Mouse (Mus musculus) bone marrow macrophage, adult 2 months (primary cell): ENCODE data around the gene Rad51c. TPM values are rescaled to one million over a fixed set of nuclear protein-coding genes. Genes with fewer than 3 reads are reported as not detected.
"Not testable (repeated sequence)": the region's sequence is repeated elsewhere in the genome, so short reads cannot be mapped to it uniquely, and the experiment has no call there.

Experiments
- H3K27ac ChIP-seq: 2 replicates; pipeline ENCODE4 v1.5.1; 2012; ENCODE audit warnings: low read depth, low read length; ENCODE audit not compliant: insufficient read depth
- H3K4me1 ChIP-seq: 2 replicates; pipeline ENCODE4 v1.6.1; 2012; ENCODE audit warnings: low read length; ENCODE audit not compliant: control insufficient read depth, insufficient read depth
- H3K4me3 ChIP-seq: 2 replicates; pipeline ENCODE4 v1.5.1; 2012; ENCODE audit warnings: mild to moderate bottlenecking, low read length, moderate library complexity; ENCODE audit not compliant: insufficient read depth
- CTCF ChIP-seq: IDR thresholded peaks from 2 replicates; pipeline ENCODE4 v1.5.1; 2012; ENCODE audit warnings: low read depth, mild to moderate bottlenecking, low read length, moderate library complexity
- POLR2A ChIP-seq: IDR thresholded peaks from 2 replicates; pipeline ENCODE4 v1.6.1; 2012; ENCODE audit warnings: mild to moderate bottlenecking, low read depth, low read length, borderline replicate concordance
- polyA plus RNA-seq: library from polyadenylated mRNA; stranded (reverse); fragments of >200 nt; gene quantifications from 2 replicates; pipeline ENCODE4 v1.2.4, GENCODE M21; 2012; ENCODE audit not compliant: missing spikeins, insufficient read depth, insufficient read length

Rad51c gene
- polyA plus RNA-seq, 1 experiment: 3.4 TPM

DNA sequence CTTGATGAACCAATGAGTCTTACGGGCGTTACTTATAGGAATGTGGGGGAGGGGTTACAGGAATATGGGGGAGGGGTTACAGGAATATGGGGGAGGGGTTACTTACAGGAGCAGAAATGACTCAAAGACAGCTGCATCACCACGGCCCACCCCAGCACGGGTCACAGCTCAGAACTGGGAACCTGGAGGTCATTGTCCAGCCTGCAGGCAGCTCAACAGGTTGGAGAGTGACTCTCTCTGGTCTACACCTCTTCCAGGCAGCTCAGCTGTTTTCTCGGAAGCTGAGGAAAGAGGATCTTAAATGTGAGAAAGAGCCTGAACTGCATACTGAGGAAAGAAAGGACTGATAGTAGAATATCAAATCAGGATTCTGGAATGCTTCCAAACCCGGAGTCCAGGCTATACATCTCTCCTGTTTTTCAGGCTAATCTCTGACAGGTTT is 17.0 kb upstream of the Rad51c start:
- Histone ChIP-seq H3K4me3 (peak overlapping the region; percentile 36; the same call in 1 of the 2 replicates), H3K4me1 (peaks cover 2% of the 10 kb centered on the region), H3K27ac (no peak overlapping the region)
- TF ChIP-seq CTCF (no peak), POLR2A (no peak)

DNA sequence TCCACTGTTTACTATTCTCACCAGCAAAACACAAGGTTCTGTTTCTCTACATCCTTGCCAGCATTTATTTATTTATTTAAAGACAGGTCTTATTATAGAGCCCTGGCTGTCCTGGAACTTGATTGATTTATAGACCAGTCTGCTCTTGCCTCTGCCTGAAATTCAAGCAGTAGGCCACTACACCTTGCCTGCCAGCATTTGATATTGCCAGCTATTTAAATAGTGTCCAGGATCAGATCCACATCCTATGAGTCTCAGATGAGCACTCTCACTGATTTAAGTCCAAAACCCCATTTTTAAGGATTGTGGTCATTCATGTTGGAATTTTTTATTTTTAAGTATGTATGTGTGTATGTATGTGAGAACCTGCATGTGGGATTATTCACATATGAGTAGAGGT is 16.1 kb upstream of the Rad51c start:
- Histone ChIP-seq H3K27ac (no peak overlapping the region), H3K4me1 (peaks cover 2% of the 10 kb centered on the region), H3K4me3 (no peak overlapping the region)
- TF ChIP-seq CTCF (no peak), POLR2A (no peak)

DNA sequence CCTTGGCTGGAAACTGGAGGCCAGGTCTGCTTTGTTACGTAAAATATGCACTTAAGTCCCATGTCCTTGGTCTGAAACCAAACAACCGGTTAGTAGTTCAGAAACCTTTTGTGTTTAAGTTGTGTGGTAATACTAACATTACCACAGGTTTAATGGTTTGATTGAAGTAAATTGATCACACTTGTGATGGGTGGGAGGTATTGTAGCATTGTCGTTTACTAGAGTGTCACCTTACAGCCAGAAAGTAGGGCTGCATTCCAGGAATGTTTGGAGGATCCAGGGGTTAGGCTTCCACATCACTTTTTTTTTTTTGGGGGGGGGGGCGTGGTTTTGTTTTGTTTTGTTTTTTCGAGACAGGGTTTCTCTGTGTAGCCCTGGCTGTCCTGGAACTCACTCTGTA is 11.4 kb upstream of the Rad51c start:
- H3K4me1 ChIP-seq: no peaks in the 10 kb centered on the region
- TF ChIP-seq POLR2A (no peak), CTCF (no peak)

DNA sequence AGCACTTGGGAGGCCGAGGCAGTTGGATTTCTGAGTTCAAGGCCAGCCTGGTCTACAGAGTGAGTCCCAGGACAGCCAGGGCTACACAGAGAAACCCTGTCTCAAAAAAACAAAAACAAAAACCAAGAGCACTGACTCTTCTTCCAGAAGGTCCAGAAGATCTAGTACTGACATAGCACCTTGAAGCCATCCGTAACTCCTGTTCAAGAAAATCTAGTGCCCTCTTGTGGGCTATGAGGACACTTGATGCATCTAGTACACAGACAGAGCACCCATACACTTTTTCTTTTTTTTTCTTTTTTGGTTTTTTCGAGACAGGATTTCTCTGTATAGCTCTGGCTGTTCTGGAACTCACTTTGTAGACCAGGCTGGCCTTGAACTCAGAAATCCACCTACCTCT is 8.7 kb upstream of the Rad51c start:
- not testable (repeated sequence) for H3K4me3 ChIP-seq, H3K4me1 ChIP-seq, H3K27ac ChIP-seq

More for the DNA sequence above, 11.4 kb upstream of the Rad51c start:
- H3K4me3 ChIP-seq: no peak overlapping the region
- H3K27ac ChIP-seq: no peak overlapping the region

DNA sequence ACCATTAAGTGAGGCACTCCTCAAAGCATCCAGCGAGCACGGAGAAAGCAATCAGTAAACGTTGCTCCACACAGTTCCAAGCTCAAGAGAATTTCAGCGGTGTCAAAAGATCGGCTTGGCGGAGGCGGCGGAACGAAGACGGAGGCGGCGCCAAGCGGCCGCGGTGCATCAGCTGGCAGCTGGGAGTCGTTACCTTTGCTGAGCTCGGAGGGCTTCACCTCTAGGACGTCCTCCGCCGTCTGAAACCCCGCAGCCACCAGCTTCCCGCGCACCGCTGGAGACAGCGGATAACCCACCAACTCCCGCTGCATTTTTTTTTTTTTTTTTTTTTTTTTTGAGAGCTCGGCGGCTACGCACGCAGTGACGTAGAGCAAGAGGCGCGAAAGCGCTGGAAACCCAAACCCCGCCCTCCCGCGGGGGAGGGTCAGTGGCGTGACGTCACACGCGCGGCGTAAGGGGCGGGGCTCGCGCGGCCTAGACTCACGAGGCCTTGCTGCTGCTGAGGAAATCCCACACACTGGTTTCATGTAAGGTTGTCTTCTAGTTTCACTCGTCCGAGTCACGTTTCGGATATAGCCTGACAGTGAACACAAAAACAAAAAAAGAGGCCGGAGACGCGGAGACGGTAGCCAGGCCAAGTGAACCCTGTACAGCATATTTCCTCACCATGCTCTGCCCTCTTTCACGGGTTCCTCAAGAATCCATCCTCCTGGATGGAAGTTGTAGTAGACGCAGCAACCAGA is 472 bp downstream of the Rad51c start:
- peaks cover 4% of the 10 kb centered on the region for H3K4me1 ChIP-seq
- H3K4me3 ChIP-seq: peak overlapping the region; percentile 96
- H3K27ac ChIP-seq: peak overlapping the region; percentile 70
- TF ChIP-seq POLR2A (no peak), CTCF (no peak)

DNA sequence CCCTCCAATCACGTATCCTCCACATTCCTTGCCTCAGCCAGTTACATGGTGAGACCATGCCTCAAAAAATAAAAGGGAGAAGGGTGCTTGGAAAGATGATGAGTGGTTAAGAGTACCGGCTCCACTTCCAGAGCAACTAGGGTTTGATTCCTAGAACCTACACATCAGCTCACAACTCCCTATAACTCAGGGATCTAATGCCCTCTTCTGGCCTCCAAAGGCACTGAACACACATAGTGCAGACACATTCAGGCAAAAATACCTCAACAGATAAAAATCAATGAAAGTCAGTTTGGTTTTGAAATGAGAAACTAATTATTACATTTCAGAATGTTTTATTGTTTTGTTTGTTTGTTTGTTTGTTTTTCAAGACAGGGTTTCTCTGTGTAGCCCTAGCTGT is 6.4 kb downstream of the Rad51c start:
- TF ChIP-seq POLR2A: no peak
- TF ChIP-seq CTCF: no peak
- Histone ChIP-seq H3K4me3 (no peak overlapping the region), H3K27ac (no peak overlapping the region), H3K4me1 (no peaks in the 10 kb centered on the region)

DNA sequence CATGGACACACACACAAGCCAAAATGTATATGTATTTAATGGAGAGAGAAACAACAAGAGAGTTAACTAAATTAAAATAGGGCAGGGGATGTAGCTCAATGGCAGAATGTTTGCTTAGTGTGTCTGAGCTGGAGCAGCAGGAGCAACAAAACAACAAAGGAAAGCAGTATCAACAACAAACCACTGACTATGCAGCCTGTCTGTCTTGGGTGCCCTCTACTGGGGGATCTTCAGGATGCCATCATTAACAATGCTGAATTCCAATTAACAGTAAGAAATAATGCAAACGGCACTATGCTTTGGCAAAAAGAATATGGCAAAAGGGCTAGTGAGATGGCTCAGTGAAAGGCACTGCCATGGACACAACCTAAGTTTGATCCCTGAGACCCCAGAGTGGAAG is 10.9 kb downstream of the Rad51c start:
- no peak overlapping the region for H3K4me3 ChIP-seq
- no peak overlapping the region for H3K27ac ChIP-seq
- TF ChIP-seq CTCF (no peak), POLR2A (no peak)
- no peaks in the 10 kb centered on the region for H3K4me1 ChIP-seq

DNA sequence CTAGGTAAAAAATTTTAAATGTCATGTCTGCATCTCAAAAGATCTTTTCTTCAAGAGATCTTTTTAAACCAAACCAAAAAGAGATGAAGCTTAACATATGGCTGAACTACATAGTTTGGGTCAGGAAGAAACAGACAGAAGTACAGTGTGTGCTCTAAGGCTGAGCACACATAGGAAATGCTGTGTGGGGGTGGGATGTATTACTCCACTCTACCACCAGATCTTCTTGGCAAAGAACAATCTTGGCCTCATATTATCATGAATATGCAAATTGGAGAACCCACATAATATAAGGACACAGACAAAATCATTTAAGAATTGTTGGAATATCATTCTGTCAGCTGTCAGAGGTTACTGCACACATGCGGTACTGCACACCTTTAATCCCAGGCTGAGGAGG is 19.1 kb downstream of the Rad51c start:
- no peak overlapping the region for H3K27ac ChIP-seq
- H3K4me3 ChIP-seq: no peak overlapping the region
- TF ChIP-seq CTCF: no peak
- no peak for TF ChIP-seq POLR2A
- no peaks in the 10 kb centered on the region for H3K4me1 ChIP-seq

DNA sequence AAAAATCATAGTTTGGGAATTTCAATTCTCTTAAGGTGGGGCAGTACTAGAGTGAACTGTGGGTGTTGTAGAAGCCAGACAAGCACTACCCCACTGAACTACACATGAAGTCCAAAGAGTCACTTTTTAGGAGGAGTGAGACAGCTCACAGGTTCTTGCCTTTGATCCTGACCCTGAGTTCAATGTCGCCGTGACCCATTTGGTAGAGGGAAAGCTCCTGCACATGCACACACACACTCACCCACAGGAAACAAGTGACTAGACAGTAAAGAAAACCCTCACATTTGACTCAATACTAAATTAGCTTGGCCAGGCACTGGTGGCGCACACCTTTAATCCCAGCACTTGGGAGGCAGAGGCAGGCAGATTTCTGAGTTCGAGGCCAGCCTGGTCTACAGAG is 20.2 kb downstream of the Rad51c start:
- no peak overlapping the region for H3K27ac ChIP-seq
- no peak for TF ChIP-seq POLR2A
- TF ChIP-seq CTCF: no peak
- no peaks in the 10 kb centered on the region for H3K4me1 ChIP-seq
- no peak overlapping the region for H3K4me3 ChIP-seq

DNA sequence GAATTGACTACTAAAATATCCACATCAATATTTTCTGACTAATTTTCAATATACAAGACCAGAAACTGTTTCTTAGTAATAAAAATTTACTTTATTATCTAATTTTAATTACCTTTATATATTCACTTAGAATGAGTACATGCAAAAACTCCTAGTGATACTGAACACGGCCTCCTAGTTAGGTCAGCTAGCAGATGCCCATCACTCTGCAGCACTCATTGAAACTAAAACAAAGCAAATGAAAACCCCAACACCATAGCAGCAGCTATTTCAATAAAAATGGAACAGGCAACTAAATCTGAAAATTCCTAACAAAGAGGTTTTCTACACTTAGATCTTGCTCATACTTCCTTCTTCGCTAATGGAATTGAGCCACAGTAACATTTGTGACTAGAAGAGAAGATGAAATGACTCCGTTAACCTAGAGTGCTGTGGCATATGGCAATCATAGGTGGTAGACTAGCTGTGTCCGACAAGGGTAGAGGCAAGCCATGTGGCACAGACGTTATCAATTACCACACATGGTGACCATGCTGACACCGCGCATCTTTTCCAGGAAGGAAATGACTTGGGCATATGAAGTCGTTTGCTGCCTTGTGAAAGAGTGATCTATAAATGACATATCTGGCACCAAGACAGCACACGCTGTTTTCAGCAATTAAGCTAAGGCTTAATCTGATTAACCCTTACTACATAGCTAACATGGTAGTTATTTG is 36.7 kb downstream of the Rad51c start:
- TF ChIP-seq CTCF (no peak), POLR2A (no peak)
- Histone ChIP-seq H3K4me1 (peaks cover 15% of the 10 kb centered on the region), H3K27ac (no peak overlapping the region), H3K4me3 (no peak overlapping the region)
